Mouse (Mus musculus) embryo, embryonic 10 days (tissue): ENCODE data around the gene Tram2.
A peak's percentile ranks its signal among the peaks of the same experiment; 100 is the strongest.

Source experiments
- DNase-seq: peaks from one replicate; pipeline ENCODE4 v3.0.0-alpha.2; 2015; ENCODE audit warnings: low spot score

The Tram2 gene

DNA sequence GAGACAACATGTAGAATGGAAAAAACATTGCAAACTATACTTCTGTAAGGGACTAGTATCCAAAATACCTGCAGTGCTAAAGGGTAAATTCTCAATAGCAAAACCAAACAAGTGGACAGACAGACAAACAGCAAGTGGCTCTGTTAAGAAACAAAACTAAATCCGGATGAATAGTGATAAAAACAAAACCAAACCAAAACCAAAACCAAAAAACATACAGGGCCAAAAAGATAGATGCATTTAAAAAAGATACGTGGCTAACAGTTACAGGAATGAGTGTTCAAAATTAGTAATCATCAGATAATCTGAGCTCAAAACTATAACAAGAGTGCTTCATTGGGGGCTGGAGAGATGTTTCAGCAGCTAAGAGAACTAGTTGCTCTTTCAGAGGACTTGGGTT, 109.4 kb downstream of the Tram2 start:
- DNase-seq: no peak

DNA sequence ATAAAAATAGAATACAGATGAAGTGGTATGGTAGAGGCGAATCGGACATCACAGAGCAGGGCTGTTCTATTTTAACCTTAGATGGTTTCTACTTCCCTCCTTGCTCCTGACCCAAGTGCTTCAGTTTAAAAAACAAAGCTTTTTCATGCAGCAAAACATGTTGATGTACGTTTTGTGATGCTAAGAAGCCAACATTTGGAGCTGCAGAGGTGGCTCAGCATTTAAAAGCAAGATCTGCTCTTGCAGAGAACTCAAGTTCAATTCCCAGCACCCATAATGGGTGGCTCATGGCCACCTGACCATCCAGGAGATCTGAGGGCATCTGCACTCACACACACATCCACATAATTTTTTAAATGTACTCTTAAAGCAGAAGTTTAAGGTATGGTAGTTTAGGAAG, 124.2 kb downstream of the Tram2 start:
- no peak for DNase-seq

DNA sequence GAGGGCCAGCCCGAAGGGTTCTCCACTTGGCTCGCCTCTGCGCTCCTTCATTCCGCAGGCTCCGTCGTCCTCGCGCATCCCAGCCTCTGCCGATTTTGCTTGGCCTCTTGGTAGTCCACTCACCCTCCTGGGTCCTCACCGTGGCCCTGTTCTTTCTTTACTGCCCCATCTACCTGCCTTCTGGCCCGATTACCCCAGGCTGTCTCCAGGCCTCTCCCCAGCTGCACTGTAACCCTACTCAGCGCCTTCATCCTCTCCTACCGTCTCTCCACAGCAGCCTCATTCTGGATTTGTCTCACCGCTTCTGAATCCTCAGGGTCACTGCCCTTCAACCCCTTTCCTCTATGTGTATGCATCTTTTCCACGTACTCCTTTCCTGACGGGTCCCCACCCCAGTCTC, 127.2 kb downstream of the Tram2 start:
- DNase-seq: peak; percentile 35

DNA sequence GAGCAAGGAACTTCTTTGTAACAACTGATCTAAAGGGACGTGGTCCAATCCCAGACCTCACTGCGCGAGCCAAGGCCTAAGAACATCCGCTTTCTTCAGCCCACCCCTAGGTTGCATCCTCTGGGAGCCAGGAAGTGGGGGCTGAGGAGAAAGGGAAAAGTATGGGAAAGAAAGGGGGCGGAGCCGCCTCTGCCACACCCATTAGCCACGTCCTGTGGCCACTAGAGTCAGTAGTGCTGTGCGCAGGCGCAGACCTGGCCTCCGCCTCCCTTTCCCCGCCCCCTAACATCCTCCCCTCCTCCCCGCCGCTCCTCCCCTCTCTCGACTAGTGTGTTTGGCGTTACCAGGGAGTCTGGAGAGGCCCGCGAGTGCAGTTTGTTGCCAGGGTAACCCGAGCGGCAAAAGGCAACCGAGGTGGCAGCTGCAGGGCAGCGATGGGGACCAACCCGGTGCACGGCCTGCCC, 127.7 kb downstream of the Tram2 start, which contains the start of gene Efhc1:
Gene Efhc1 (plus strand): TSS at position 327 of the 464 bp plus-strand sequence.
- peak; percentile 96 for DNase-seq
